Mouse (Mus musculus) ovary, postnatal 10 days (tissue): ENCODE measurements at regions not wholly inside any gene's neighbourhood (a gene's known extent, or its start where the extent isn't known, plus 50 kb on each side); places are given as distances from the start of the nearest gene placed in this dataset.
"Not testable (repeated sequence)": the region's sequence is repeated elsewhere in the genome, so short reads cannot be mapped to it uniquely, and the experiment has no call there.

ENCODE experiments used
- DNase-seq: peaks from one replicate; pipeline ENCODE4 v3.0.0; 2022; ENCODE audit warnings: low spot score

DNA sequence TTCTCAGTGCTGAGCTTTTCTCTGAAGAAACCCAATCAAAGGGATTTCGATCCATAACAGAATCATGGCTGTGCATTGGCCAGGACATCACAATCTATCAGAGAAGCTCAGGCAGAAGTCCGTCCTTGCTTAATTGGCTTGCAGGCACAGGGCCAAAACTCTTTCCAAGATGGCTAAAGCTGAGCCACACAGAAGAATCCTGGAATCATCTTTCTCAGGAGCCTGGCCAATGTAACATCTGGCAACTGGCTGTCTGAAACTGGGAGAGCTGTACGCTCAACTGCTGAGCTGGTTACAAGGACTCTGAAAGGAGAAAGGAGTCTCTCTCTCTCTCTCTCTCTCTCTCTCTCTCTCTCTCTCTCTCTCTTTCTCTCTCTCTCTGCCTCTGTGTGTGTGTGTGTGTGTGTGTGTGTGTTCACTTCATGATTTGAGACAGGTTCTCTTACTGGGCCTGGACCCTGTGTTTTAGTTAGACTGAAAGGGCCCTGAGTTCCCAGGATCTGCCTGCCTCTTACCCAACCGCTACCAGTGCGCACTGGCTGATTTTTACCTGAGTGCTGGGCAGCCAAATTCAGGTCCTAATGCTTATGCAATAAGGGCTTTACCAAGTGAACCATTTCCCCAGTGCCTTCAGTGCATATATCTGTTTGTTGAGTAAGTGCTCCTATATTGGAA lies 333.3 kb upstream of the Cwc22 start:
- peak; percentile 9 for DNase-seq

DNA sequence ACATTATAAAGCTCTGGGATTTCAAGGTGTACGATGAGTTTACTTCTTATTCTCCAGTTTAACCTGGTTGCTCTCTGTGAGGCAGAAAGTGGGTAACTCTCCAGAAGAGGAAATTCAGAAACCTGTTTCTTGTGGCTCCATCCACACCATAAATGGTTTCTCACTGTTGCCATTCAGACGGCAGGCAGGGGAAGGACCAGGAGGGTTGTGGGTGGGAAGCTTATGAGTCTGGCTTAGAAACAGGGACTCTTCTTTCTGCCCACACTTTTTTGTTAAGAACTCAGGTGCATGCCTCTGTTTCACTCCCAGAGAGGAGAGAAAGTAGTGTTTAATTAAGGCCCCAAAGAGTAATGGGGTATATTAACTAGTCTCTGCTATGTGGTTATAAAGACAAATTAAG lies 332.5 kb upstream of the Cwc22 start:
- DNase-seq = no peak

DNA sequence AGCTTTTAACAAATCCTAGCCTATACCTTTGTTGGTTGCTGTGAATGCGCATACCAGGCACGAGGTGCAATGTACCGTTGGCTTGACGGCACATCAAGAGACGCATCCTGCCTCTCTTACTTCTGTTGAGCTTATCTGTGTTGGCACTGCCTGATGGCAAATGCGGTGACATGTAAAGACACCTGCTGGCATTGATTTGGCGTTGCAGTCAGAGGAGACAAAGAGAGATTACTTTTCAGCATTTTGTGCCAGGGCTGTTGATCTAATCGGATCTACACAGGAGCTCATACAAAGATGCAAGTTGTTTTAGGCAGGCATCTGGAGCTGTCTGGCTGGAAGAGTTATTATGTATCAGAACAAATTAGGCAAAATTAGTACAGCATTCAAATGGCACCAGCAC lies 331.5 kb upstream of the Cwc22 start:
- no peak for DNase-seq

DNA sequence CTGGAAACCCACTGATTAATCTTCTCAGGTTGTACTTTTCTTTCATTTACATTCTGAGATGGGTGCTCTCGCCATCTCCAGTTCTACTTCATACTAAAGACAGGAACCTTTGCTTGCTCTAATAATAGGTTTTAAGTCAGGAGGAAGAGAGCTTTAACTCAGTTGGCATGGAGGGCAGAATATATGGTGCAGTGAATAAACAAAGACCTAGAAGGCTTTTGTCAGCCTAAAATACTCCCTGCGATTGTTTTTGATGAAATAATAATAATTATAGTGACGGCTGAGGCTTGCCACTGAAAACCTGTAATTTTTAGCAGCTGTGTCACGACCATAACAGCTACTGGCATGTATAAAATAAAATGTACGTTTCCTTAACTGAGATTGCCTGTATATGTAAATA lies 327.9 kb upstream of the Cwc22 start:
- DNase-seq = no peak

DNA sequence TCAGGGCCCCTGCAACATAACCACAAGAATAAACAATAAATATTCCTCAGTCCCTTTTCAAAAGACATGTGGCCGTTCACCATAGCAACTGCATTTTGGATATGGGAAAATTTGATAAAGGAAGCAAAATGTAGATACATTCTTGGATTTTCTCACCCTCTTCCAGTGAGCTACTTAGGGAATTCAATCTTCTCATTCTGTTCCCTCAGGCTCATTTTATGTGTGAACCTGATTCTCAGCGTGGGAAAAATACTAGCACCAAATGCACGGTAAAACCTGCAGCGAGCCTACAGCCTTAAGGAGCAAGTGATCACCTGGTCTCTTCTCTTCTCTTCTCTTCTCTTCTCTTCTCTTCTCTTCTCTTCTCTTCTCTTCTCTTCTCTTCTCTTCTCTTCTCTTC lies 322.5 kb upstream of the Cwc22 start:
- no peak for DNase-seq

DNA sequence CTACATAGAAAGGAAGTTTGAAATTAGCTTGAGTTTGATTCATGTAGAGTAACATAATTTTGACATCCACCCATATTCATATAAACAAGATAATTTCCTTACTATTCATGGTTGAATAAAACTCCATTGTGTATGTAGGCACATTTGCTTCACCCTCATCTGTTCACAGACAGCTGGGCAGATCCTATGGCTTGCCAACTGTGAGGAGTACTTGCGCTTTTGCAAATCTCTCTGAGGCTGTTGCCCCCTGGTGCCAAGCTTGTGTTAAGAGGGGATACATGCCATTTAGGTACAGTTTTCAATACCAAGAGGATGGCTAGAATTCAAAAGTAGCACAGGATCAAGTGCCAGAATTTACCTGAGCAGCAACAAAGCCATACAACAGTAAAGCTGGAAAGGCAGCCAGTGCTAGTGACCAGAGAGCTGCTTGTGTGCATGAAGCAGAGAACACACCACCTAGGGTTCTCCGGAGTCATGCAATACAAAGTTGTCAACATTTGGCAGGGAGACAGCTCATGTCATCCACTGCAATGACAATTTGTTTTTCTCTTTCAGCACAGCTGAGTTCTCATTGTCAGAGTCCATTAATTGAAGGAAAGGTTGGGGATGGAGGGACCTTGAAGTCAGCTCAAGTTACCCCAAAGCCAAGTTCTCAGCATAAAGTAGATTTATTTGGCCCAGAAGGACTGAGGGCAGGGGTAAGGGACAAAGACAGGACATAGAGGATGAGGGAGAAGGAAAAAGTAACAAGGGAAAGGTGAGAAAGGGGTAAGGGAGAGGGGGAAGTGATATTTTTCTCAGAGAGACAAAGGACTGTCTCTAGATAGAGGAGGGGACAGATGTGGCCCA lies 321.6 kb upstream of the Cwc22 start:
- DNase-seq = no peak

DNA sequence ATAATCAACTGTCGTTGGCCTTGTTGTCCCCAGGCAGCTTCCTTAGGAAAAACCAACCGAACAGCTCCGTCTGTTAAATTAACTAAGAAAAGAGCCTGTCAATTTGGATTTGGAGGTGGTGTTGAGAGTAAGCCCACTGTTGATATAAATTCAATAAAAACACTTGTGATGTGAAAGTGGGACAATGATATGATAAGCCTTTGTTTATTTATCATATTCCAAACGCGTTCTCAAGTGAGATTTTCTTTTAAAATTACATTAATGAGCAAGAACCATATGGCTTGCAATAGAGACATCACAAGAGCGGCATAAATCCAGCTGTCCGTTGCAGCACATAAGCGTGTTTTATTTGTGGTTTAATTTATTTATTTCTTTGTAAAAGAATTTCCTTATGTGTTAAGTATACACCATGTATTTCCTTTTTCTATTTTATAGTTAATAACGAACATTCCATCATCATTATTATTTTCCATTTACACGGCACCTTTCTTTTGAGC lies 307.5 kb upstream of the Cwc22 start:
- DNase-seq = no peak

DNA sequence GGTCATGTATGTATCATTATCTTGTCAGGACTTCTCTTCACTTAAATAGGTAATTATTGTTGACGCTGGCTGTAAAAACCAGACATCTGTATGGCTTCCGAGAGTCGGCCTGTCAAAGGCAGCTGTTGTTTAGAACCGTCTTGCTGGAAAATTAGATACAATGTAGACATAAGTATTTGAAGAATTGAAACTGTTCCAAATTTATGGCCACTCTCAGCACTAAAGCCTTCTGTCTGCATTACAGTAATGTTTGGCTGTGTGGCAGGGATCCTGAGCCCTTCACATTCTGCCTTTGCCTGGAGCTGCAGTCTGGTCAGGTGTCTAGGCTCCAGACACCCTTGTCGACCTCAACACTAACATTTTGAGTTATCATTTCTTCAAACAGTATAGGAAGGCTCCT lies 300.2 kb upstream of the Cwc22 start:
- no peak for DNase-seq

DNA sequence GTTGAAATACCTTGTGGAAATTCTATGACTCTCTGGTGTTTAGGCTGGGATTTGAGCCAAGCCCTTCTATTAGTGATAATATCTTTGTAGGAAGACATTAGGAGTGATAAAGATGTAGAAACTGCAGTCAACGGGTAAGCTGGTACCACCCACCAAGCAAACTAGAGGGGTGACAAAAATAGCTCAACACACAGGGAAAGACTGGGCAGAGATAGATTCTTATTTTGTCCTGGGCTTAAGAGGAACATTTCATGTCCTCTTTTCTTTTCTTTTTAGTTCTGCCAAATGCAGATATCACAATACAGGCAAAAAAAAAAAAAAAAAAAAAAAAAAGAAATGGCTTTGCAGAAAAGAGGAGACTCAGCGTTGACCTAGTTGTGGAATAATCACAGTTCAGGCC lies 294.1 kb upstream of the Cwc22 start:
- no peak for DNase-seq

DNA sequence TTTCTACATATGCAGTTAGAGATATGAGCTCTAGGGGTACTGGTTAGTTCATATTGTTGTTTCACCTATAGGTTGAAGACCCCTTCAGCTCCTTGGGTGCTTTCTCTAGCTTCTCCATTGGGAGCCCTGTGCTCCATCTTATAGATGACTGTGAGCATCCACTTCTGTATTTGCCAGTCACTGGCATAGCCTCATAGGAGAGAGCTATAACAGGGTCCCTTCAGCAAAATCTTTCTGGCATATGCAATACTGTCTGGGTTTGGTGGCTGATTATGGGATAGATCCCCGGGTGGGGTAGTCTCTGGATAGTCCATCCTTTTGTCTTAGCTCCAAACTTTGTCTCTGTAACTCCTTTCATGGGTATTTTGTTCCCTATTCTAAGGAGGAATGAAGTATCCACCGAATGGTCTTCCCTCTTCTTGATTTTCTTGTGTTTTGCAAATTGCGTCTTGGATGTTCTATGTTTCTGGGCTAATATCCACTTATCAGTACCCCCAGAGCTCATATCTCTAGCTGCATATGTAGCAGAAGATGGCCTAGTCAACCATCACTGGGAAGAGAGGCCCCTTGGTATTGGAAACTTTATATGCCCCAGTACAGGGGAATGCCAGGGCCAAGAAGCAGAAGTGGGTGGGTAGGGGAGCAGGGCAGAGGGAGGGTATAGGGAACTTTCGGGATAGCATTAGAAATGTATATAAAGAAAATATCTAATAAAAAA lies 279.4 kb upstream of the Cwc22 start:
- not testable (repeated sequence) for DNase-seq

DNA sequence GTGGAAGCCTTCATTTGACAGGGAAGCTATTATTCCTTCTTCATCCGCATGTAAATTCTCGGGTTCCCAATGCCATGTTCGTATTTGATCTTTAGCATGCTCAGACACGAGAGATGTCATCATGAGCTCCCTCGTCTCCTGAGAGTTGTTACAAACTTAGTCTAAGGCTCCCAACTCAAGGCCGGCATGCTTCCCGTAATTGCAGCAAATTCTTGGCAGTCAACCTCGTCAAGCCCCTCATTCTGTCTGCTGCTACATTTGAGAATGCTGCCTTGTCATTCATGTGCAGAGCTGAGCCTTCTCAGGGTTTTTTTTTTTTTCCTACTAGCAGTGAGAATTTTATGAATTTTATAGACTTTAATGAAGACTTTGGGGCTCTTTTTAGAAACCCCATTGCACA lies 268.3 kb upstream of the Cwc22 start:
- no peak for DNase-seq

DNA sequence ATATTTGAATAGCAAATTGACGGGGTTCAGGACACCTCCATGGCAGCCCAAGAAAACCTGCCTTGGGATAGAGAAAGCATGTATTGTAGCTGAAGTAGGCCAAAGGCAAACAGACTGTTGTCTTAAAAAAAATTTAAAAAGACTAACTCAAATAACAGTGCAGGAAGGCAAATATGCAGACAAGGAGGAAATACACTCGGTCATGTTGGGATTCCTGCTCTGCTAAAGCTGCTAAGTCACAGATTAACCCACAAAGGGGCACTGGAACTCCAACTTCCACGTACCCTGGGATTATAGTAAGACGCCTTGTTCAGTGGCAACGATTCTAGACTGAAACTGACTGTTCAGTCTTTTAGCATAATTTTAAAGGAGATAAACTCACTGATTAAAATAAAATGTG lies 258.9 kb upstream of the Cwc22 start:
- no peak for DNase-seq

DNA sequence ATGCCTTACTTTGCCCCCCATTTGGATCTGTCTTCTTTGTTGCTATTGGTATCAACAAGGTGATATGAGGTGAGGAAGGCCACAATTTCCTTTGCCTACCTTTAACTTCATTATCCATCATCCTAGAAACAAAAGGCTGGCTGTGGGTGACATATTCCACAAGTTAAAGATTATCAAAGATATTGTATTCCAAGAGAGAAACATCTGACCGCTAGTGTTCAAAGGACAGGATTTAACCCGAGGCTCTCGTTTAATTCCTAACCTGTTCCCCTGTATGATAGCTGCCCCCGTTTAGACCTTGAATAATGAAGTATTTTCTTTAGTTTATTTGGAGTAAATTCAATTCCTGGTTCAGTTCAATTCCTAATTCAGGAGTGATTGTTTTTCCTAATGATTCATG lies 249.8 kb upstream of the Cwc22 start:
- no peak for DNase-seq

DNA sequence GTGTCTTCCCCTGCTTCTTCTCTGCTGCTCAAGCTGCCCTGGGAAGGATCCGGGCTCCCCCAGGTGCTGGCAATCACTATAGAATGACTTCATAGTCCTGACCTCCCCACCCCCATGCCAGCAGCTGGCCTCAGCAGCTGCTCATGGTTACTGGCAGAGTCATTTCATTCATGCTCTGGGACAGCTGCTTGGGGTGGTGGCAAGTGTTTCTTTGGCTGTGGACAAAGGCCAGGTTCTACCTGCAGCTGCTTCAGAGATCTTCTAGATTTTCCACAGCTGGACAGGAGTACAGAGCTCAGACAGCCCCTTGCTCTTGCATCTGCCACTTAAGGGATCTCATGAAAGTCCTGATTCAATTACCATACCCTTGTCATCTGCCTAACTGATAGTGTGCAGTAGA lies 243.4 kb upstream of the Cwc22 start:
- DNase-seq = no peak

DNA sequence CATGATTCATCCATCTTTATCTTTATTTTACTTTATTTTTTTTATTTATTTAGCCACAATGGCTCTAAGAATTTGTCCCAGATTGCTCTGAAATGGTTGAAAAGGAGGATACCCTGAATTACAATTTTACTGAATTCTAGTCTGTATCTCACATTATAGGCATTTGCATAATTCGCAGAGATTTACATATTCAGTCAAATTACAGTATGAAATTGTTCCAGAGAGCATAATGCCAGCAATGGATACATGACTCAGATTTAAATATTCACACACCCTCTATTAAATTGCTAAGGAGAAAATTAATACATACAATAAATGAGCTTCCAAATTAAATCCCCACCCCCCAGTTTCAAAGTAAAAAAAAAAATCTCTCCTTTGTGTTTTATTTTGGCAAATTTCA lies 238.8 kb upstream of the Cwc22 start:
- DNase-seq = no peak

DNA sequence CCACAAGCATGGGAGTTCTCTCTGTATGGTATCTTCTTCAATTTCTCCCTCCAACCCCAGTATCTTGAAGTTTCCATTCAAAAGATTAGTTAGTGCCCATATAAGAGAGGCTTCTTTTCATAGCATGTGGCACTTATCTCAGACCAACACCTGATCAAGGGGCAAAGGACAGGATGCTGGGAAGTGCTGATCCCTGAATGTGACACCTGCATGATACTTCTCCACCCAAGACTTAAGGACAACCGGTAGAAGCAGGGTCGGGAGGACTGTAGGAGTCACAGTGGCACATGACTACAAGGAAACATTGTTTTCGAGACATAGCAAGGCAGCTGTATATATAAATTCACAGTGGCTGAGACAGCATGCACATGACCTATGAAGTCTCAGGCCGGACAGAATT lies 227.6 kb upstream of the Cwc22 start:
- no peak for DNase-seq

DNA sequence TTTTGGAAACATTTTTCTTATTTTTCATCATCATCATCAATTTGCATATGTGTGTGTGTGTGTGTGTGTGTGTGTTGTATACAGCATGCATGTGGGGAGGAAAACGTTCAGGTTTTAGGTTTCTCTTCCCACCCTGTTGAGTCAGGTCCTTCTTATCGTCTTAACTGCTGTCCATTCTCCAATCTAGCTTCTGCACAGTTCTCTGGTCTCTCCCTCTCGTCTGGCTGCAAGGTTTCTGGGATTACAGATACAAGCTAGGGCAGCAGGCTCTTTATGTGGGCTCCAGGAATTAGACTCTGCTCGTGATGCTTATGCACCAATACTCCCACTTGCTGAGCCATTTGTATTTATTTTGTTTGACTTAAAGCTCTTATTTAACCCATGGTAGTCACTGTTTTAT lies 226.6 kb upstream of the Cwc22 start:
- DNase-seq = no peak

DNA sequence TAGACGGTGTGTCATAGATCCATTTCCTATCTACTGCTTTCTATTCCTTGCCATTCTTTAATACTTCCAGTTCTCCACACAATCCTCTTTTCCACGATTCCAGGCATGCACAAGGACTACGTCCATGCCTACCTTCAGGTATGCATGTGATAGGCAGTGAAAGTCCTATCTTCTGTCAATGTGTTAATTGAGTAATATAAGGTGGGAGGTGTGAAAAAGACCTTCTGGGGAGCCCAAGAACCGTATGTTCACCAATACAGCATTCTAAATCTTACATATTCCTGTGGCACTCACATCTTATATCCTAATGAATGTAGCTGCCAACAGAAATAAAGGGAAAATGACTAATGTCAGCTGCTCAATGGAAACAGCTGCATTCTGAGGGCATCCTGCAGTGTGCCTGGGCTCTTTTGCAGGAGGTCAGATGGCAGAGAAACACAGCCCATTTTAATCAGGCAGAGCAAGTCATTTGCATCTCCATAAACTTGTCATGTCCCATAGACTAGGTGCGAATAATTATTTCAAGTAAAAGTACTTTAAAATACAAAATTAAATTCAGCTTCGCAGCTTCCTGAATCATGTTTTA lies 224.1 kb upstream of the Cwc22 start:
- DNase-seq = no peak

DNA sequence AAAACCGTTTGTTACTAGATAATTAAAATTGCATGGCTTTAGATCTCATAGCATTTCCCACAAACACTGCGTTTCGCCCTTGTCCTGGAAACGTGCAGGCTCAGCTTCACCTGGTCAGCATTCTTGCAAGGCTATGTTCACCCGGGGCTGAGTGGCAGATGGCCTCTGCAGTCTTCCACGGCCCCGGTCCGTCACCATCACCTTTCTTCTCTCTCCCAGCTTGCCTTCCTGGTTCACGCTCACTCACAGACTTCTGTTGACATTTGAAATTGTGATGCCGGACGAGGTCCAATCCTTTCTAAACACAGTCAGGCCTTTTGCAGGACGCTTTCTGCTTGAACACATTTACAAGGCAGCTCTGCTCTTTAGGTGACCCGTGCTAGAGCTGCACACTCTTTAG lies 219.3 kb upstream of the Cwc22 start:
- DNase-seq = no peak

DNA sequence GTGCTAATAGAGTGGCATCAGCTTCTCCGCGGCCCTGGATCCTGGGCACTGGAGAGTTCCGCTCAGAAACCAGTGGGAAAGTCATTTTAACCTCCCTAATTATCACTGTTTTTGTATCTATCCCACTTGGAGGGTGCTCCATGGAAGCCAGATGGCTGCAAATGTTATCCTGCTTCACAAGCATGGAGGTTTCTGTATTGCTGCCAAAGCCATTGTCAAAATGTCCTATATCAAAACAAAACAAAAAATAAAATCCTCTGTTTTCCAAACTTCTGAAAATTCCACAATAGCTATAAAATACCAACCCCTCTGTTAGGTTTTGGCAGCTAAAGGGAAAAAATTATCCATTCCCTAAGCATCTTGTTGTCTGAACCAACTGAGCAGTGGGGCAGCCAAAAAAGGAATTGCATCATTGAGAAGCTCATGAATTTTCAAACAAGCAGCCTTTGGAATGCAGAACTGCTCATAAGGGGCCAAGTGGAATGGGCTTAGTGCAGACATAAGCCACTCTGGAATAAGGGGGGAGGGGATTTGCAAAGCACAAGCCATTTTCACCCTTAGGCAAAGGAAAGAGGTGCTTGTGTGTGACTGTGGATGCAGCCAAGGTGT lies 213.8 kb upstream of the Cwc22 start:
- DNase-seq = no peak

DNA sequence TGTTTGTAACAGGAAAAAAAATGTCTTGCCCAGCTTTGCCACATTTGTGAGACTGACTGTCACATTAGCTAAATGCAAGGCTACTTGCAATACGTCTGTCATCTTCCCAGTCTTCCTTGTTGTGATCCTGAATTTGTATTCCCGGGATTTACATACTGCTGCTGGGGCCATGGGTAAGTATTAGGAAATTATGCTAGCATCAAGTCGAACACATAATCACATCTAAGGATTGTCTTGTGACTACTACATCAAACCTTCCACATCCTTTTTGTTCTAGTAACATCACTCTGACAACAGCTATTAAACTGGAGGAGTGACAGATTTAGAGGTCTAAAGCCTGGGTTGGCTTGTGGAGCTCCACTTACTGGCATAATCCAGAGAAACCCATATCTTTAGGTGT lies 164.2 kb upstream of the Cwc22 start:
- no peak for DNase-seq

DNA sequence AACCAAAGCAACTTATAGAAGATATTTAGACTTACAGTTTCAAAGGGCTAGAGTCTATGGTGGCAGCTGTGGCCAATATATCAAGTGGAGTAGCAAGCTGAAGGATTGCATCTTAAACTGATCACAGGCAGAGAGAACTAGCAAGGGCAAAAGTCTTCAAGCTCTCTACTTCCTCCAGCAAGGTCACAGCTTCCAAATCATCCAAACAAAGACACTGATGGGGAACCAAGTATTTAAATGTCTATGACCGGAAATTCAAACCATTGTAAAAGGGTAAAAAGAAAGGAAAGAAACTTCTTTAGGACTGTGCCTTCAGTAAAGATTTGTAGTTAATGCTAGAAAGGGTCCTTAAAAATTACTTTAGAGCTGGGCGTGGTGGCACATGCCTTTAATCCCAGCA lies 149.4 kb upstream of the Cwc22 start:
- DNase-seq = no peak
